Mouse (Mus musculus): Measurements from ENCODE around the gene Mocs1.
"Not testable (repeated sequence)": the region's sequence is repeated elsewhere in the genome, so short reads cannot be mapped to it uniquely, and the experiment has no call there.

The Mocs1 gene

GRCm38 (mm10) chr17:49432071-49432711 is 4.0 kb downstream of the Mocs1 start:
- DNase-seq (ENCODE audit: low read depth, low spot score): peak; percentile 12

GRCm38 (mm10) chr17:49433071-49433470 is 4.9 kb downstream of the Mocs1 start:
- DNase-seq (ENCODE audit: low read depth, low spot score): no peak

GRCm38 (mm10) chr17:49434236-49434635 is 6.1 kb downstream of the Mocs1 start:
- DNase-seq (ENCODE audit: low read depth, low spot score): no peak

GRCm38 (mm10) chr17:49435081-49435480 is 6.9 kb downstream of the Mocs1 start:
- no peak for DNase-seq (ENCODE audit: low read depth, low spot score)

GRCm38 (mm10) chr17:49436631-49437030 is 8.5 kb downstream of the Mocs1 start:
- DNase-seq (ENCODE audit: low read depth, low spot score): no peak

GRCm38 (mm10) chr17:49437306-49437705 is 9.1 kb downstream of the Mocs1 start:
- not testable (repeated sequence) for DNase-seq (ENCODE audit: low read depth, low spot score)

GRCm38 (mm10) chr17:49438822-49439574 is 10.8 kb downstream of the Mocs1 start:
- no peak for DNase-seq (ENCODE audit: low read depth, low spot score)

- DNase-seq (ENCODE audit: low read depth, low spot score): no peak
Measured at GRCm38 (mm10) chr17:49439706-49440105, 11.5 kb downstream of the Mocs1 start.

GRCm38 (mm10) chr17:49440331-49441130 is 12.4 kb downstream of the Mocs1 start:
- DNase-seq (ENCODE audit: low read depth, low spot score): no peak

- not testable (repeated sequence) for DNase-seq (ENCODE audit: low read depth, low spot score)
Measured at GRCm38 (mm10) chr17:49442841-49443240, 14.7 kb downstream of the Mocs1 start.

- no peak for DNase-seq (ENCODE audit: low read depth, low spot score)
Measured at GRCm38 (mm10) chr17:49448570-49449229, 20.5 kb downstream of the Mocs1 start.

GRCm38 (mm10) chr17:49449230-49449608 is 21.1 kb downstream of the Mocs1 start:
- no peak for DNase-seq (ENCODE audit: low read depth, low spot score)

- no peak for DNase-seq (ENCODE audit: low read depth, low spot score)
Measured at GRCm38 (mm10) chr17:49450922-49451321, 22.8 kb downstream of the Mocs1 start.

GRCm38 (mm10) chr17:49456334-49456733 is 28.2 kb downstream of the Mocs1 start:
- DNase-seq (ENCODE audit: low read depth, low spot score): no peak

GRCm38 (mm10) chr17:49457833-49458232 is 29.7 kb downstream of the Mocs1 start:
- no peak for DNase-seq (ENCODE audit: low read depth, low spot score)

- DNase-seq (ENCODE audit: low read depth, low spot score): no peak
Measured at GRCm38 (mm10) chr17:49458386-49458785, 30.2 kb downstream of the Mocs1 start.

GRCm38 (mm10) chr17:49464884-49465283 is 36.7 kb downstream of the Mocs1 start:
- DNase-seq (ENCODE audit: low read depth, low spot score): no peak

GRCm38 (mm10) chr17:49468223-49468622 is 40.1 kb downstream of the Mocs1 start:
- DNase-seq (ENCODE audit: low read depth, low spot score): peak; percentile 68

- DNase-seq (ENCODE audit: low read depth, low spot score): peak; percentile 49
Measured at GRCm38 (mm10) chr17:49472626-49473025, 44.5 kb downstream of the Mocs1 start.

- DNase-seq (ENCODE audit: low read depth, low spot score): no peak
Measured at GRCm38 (mm10) chr17:49474051-49474450, 45.9 kb downstream of the Mocs1 start.

GRCm38 (mm10) chr17:49475174-49475573 is 47.0 kb downstream of the Mocs1 start:
- no peak for DNase-seq (ENCODE audit: low read depth, low spot score)

GRCm38 (mm10) chr17:49477370-49477769 is 49.2 kb downstream of the Mocs1 start:
- no peak for DNase-seq (ENCODE audit: low read depth, low spot score)

Data from mesoderm, embryonic 11.5 days (tissue).